Mouse (Mus musculus) MEL (cell line): ENCODE measurements around the gene Zc3h12d.

Experiments used
- BHLHE40 ChIP-seq: IDR thresholded peaks from 2 replicates; pipeline ENCODE4 v1.6.1; 2012; ENCODE audit warnings: low read depth, mild to moderate bottlenecking, inconsistent platforms, low read length, improper control_type of control experiment, borderline replicate concordance
- CHD1 ChIP-seq: IDR thresholded peaks from 2 replicates; pipeline ENCODE4 v1.6.1; 2012; ENCODE audit warnings: low read depth, mild to moderate bottlenecking, inconsistent platforms, low read length, improper control_type of control experiment
- CTCF ChIP-seq, 3 experiments: IDR thresholded peaks in 2 of 3; conservative IDR thresholded peaks in 1 of 3; 2 replicates each; pipeline ENCODE4 v1.5.1; 2011 to 2012; ENCODE audit warnings: low read length in 3 of 3, low read depth in 2 of 3, mild to moderate bottlenecking in 2 of 3, improper control_type of control experiment in 1 of 3, inconsistent platforms in 1 of 3, mixed read lengths in 1 of 3, moderate library complexity in 1 of 3; ENCODE audit not compliant: control insufficient read depth in 1 of 3, insufficient read depth in 1 of 3, poor library complexity in 1 of 3, severe bottlenecking in 1 of 3
- MAX ChIP-seq: IDR thresholded peaks from 2 replicates; pipeline ENCODE4 v1.6.1; 2011; ENCODE audit warnings: low read length, improper control_type of control experiment
- MAZ ChIP-seq: IDR thresholded peaks from 2 replicates; pipeline ENCODE4 v1.6.1; 2012; ENCODE audit warnings: low read depth, mild to moderate bottlenecking, inconsistent platforms, low read length, improper control_type of control experiment
- MXI1 ChIP-seq: IDR thresholded peaks from 2 replicates; pipeline ENCODE4 v1.6.1; 2011; ENCODE audit warnings: mild to moderate bottlenecking, low read depth, low read length, improper control_type of control experiment
- MYC ChIP-seq: IDR thresholded peaks from 2 replicates; pipeline ENCODE4 v1.6.1; 2011; ENCODE audit warnings: low read depth, mild to moderate bottlenecking, low read length, improper control_type of control experiment, moderate library complexity
- POLR2A ChIP-seq, 2 experiments: IDR thresholded peaks; 2 replicates each; pipeline ENCODE4 v1.6.1; 2011 to 2012; ENCODE audit warnings: low read length in 2 of 2, mild to moderate bottlenecking in 2 of 2, control low read depth in 1 of 2, improper control_type of control experiment in 1 of 2, low read depth in 1 of 2, moderate library complexity in 1 of 2; ENCODE audit not compliant: control insufficient read depth in 1 of 2, insufficient read depth in 1 of 2, poor library complexity in 1 of 2
- POLR2AphosphoS5 ChIP-seq: IDR thresholded peaks from 2 replicates; pipeline ENCODE4 v1.6.1; 2012; ENCODE audit warnings: low read depth, borderline replicate concordance, mild to moderate bottlenecking, inconsistent platforms, low read length, moderate library complexity, mixed read lengths
- RCOR1 ChIP-seq: IDR thresholded peaks from 2 replicates; pipeline ENCODE4 v1.6.1; 2012; ENCODE audit warnings: low read depth, mild to moderate bottlenecking, inconsistent platforms, low read length, improper control_type of control experiment
- USF1 ChIP-seq: IDR thresholded peaks from 2 replicates; pipeline ENCODE4 v1.6.1; 2014; ENCODE audit warnings: low read depth, mild to moderate bottlenecking, inconsistent platforms, low read length, improper control_type of control experiment, moderate library complexity
- USF2 ChIP-seq, 2 experiments: IDR thresholded peaks; 2 replicates each; pipeline ENCODE4 v1.6.1; 2011 to 2012; ENCODE audit warnings: improper control_type of control experiment in 2 of 2, low read length in 2 of 2, borderline replicate concordance in 1 of 2, inconsistent platforms in 1 of 2, low read depth in 1 of 2, mild to moderate bottlenecking in 1 of 2; ENCODE audit not compliant: insufficient read depth in 1 of 2

DNA sequence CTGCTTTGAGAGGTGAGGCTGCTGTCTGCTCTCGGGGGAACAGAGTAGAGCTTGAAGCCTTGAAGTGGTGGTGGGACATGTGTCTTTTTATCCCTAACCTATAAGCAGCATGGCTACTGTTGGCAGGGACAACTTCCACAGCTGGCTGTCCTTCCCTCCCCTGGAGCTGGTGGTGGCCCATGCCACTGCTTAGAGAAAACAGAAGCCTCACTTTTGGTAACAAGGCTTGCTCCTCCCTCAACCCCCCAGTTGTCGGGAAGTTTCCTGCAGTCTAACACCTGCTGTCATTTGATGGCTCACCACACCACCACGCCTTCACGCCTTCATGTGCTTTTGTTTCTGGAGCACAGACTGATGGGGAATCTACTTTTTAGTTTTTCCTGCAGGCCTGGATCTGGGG is 11.9 kb downstream of the Zc3h12d start:
- TF ChIP-seq CTCF (IDR thresholded peaks at IDR 0.05 in 2 of 3, conservative IDR thresholded peaks at IDR 0.05 in 1 of 3; ENCODE audit: control insufficient read depth in 1 of 3, insufficient read depth in 1 of 3, low read depth in 2 of 3, low read length in 3 of 3, poor library complexity in 1 of 3, severe bottlenecking in 1 of 3), result no peak
- no peak for TF ChIP-seq POLR2AphosphoS5
- TF ChIP-seq USF1, result no peak
- no peak for TF ChIP-seq USF2 (IDR thresholded peaks at IDR 0.05; ENCODE audit: borderline replicate concordance in 1 of 2, insufficient read depth in 1 of 2, low read depth in 1 of 2, low read length in 2 of 2)
- no peak for TF ChIP-seq POLR2A (IDR thresholded peaks at IDR 0.05; ENCODE audit: control insufficient read depth in 1 of 2, insufficient read depth in 1 of 2, low read depth in 1 of 2, low read length in 2 of 2, poor library complexity in 1 of 2)
- TF ChIP-seq MAX, result no peak
- TF ChIP-seq RCOR1, result no peak
- no peak for TF ChIP-seq MXI1
- TF ChIP-seq MAZ, result no peak
- TF ChIP-seq MYC, result no peak
- TF ChIP-seq CHD1, result no peak
- no peak for TF ChIP-seq BHLHE40
